Mouse (Mus musculus) myocyte (in vitro differentiated cells): ENCODE measurements around the gene Gmpr2.

Experiments used
- CEBPB ChIP-seq: IDR thresholded peaks from 2 replicates; pipeline ENCODE4 v1.6.1; 2011; ENCODE audit warnings: mild to moderate bottlenecking, moderate library complexity; ENCODE audit not compliant: poor library complexity, insufficient read depth, severe bottlenecking
- E2F4 ChIP-seq: IDR thresholded peaks from one replicate; pipeline ENCODE4 v1.6.1; 2011; ENCODE audit warnings: mild to moderate bottlenecking, control low read depth, moderate library complexity; ENCODE audit not compliant: insufficient read depth
- MAX ChIP-seq: IDR thresholded peaks from one replicate; pipeline ENCODE4 v1.6.1; 2011; ENCODE audit warnings: low read depth, mild to moderate bottlenecking, control low read depth
- MYOG ChIP-seq, 3 experiments: IDR thresholded peaks; one replicate each; pipeline ENCODE4 v1.6.1; 2011; ENCODE audit warnings: control low read depth in 2 of 3, low read depth in 2 of 3, mild to moderate bottlenecking in 2 of 3; ENCODE audit not compliant: insufficient read length in 2 of 3, control insufficient read depth in 1 of 3, insufficient read depth in 1 of 3
- POLR2A ChIP-seq: IDR thresholded peaks from one replicate; pipeline ENCODE4 v1.6.1; 2011; ENCODE audit warnings: low read depth, mild to moderate bottlenecking, control low read depth, moderate library complexity; ENCODE audit not compliant: insufficient read length
- POLR2AphosphoS2 ChIP-seq: IDR thresholded peaks from one replicate; pipeline ENCODE4 v1.6.1; 2011; ENCODE audit warnings: low read depth, control low read depth; ENCODE audit not compliant: insufficient read length
- SRF ChIP-seq: IDR thresholded peaks from one replicate; pipeline ENCODE4 v1.6.1; 2011; ENCODE audit warnings: low read depth; ENCODE audit not compliant: control insufficient read depth, insufficient read length
- TCF12 ChIP-seq: IDR thresholded peaks from one replicate; pipeline ENCODE4 v1.6.1; 2011; ENCODE audit warnings: mild to moderate bottlenecking, control low read depth; ENCODE audit not compliant: poor library complexity, insufficient read depth, severe bottlenecking
- USF1 ChIP-seq: IDR thresholded peaks from one replicate; pipeline ENCODE4 v1.6.1; 2011; ENCODE audit warnings: low read depth, mild to moderate bottlenecking, control low read depth, moderate library complexity

DNA sequence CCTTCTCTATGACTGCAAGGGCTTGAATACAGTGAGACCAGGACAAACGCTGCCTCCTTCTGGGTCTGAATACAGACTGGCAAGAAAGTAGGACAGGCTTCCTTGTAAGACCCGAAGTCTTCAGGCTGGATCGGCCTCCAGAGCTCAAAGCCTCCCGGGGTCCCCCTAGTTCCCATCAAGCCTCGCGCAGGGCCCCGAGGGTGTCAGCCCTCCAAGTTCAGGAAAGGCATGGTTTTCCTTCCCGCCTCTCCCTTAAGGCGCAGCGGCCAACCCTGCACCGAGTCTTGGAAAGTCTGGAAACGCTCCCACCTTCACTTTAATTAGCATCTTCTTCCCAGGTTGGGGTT lies 282 bp upstream of the Gmpr2 start:
- TF ChIP-seq POLR2A, result no peak
- TF ChIP-seq USF1, result no peak
- no peak for TF ChIP-seq MAX
- no peak for TF ChIP-seq SRF
- TF ChIP-seq CEBPB, result no peak
- TF ChIP-seq POLR2AphosphoS2, result no peak
- TF ChIP-seq E2F4, result no peak
- TF ChIP-seq MYOG (IDR thresholded peaks at IDR 0.05; ENCODE audit: control insufficient read depth in 1 of 3, insufficient read depth in 1 of 3, insufficient read length in 2 of 3, low read depth in 2 of 3), result no peak
- no peak for TF ChIP-seq TCF12
